Mouse (Mus musculus): ENCODE measurements around the gene Arl6ip4. TPM values are rescaled to one million over a fixed set of nuclear protein-coding genes. Genes with fewer than 3 reads are reported as not detected.
A peak's percentile ranks its signal among the peaks of the same experiment; 100 is the strongest.

The Arl6ip4 gene
- 12.7 and 19.6 TPM in 2 replicates for polyA plus RNA-seq (2012; rRNA removed)

GRCm38 (mm10) chr5:124115990-124116845 lies at the start of gene Arl6ip4:
Arl6ip4 (plus strand) TSS chr5:124116089.
- TF ChIP-seq CTCF (IDR thresholded peaks at IDR 0.05; ENCODE audit: extremely low read depth, insufficient read length, insufficient replicate concordance, low read depth, low read length) (peak; percentile 12; the same call in 1 of the 2 replicates), POLR2A (IDR thresholded peaks at IDR 0.05; ENCODE audit: low read depth, low read length) (peak; percentile 33; the same call in 1 of the 2 replicates)
- H3K4me1 ChIP-seq (ENCODE audit: control insufficient read depth, insufficient read depth, insufficient read length, low read length), result peaks cover 16% of the 10 kb centered on the region
- 0 out of 2 replicates have a peak within 1 kb of the TSS, but pooled peaks have one; percentile 37 for H3K27ac ChIP-seq (ENCODE audit: insufficient read depth, low read depth, low read length)
- H3K4me3 ChIP-seq (ENCODE audit: low read depth, low read length), result peak within 1 kb of the TSS; percentile 83
- peaks cover 11% of the 10 kb centered on the region; the same call in 1 of the 2 replicates for H3K36me3 ChIP-seq (ENCODE audit: control insufficient read depth, insufficient read depth, low read length)
- WGBS, result under 1% methylated on average over 64 of the region's 64 CpGs
- no peaks in the 10 kb centered on the region for H3K27me3 ChIP-seq (ENCODE audit: control insufficient read depth, insufficient read depth, low read length)

GRCm38 (mm10) chr5:124069657-124070056 lies 46.2 kb upstream of the Arl6ip4 start:
- no peak overlapping the region for H3K4me3 ChIP-seq (ENCODE audit: low read depth, low read length)
- H3K36me3 ChIP-seq (ENCODE audit: control insufficient read depth, insufficient read depth, low read length), result 0 out of 2 replicates have a peak, but pooled peaks cover 3% of the 10 kb centered on the region
- H3K27me3 ChIP-seq (ENCODE audit: control insufficient read depth, insufficient read depth, low read length), result no peaks in the 10 kb centered on the region
- WGBS, result 23% methylated on average over 3 of the region's 3 CpGs
- peaks cover 19% of the 10 kb centered on the region for H3K4me1 ChIP-seq (ENCODE audit: control insufficient read depth, insufficient read depth, insufficient read length, low read length)
- H3K27ac ChIP-seq (ENCODE audit: insufficient read depth, low read depth, low read length), result peak overlapping the region; percentile 80
- no peak for TF ChIP-seq POLR2A (IDR thresholded peaks at IDR 0.05; ENCODE audit: low read depth, low read length)
- TF ChIP-seq CTCF (IDR thresholded peaks at IDR 0.05; ENCODE audit: extremely low read depth, insufficient read length, insufficient replicate concordance, low read depth, low read length), result no peak

GRCm38 (mm10) chr5:124073682-124074081 lies 42.2 kb upstream of the Arl6ip4 start:
- no peak overlapping the region for H3K4me3 ChIP-seq (ENCODE audit: low read depth, low read length)
- 0 out of 2 replicates have a peak, but pooled peaks cover 3% of the 10 kb centered on the region for H3K36me3 ChIP-seq (ENCODE audit: control insufficient read depth, insufficient read depth, low read length)
- peaks cover 42% of the 10 kb centered on the region for H3K4me1 ChIP-seq (ENCODE audit: control insufficient read depth, insufficient read depth, insufficient read length, low read length)
- no peaks in the 10 kb centered on the region for H3K27me3 ChIP-seq (ENCODE audit: control insufficient read depth, insufficient read depth, low read length)
- no peak for TF ChIP-seq POLR2A (IDR thresholded peaks at IDR 0.05; ENCODE audit: low read depth, low read length)
- no peak for TF ChIP-seq CTCF (IDR thresholded peaks at IDR 0.05; ENCODE audit: extremely low read depth, insufficient read length, insufficient replicate concordance, low read depth, low read length)
- no peak overlapping the region for H3K27ac ChIP-seq (ENCODE audit: insufficient read depth, low read depth, low read length)
- WGBS, result 84% methylated on average over 9 of the region's 9 CpGs

- H3K4me3 ChIP-seq (ENCODE audit: low read depth, low read length), result no peak overlapping the region
- H3K36me3 ChIP-seq (ENCODE audit: control insufficient read depth, insufficient read depth, low read length), result 0 out of 2 replicates have a peak, but pooled peaks cover 3% of the 10 kb centered on the region
- TF ChIP-seq CTCF (IDR thresholded peaks at IDR 0.05; ENCODE audit: extremely low read depth, insufficient read length, insufficient replicate concordance, low read depth, low read length) (no peak), POLR2A (IDR thresholded peaks at IDR 0.05; ENCODE audit: low read depth, low read length) (no peak)
- no peak overlapping the region for H3K27ac ChIP-seq (ENCODE audit: insufficient read depth, low read depth, low read length)
- no peaks in the 10 kb centered on the region for H3K27me3 ChIP-seq (ENCODE audit: control insufficient read depth, insufficient read depth, low read length)
- 29% methylated on average over 10 of the region's 10 CpGs for WGBS
- H3K4me1 ChIP-seq (ENCODE audit: control insufficient read depth, insufficient read depth, insufficient read length, low read length), result peaks cover 39% of the 10 kb centered on the region
Measured at GRCm38 (mm10) chr5:124074845-124075307, 41.0 kb upstream of the Arl6ip4 start.

- TF ChIP-seq POLR2A (IDR thresholded peaks at IDR 0.05; ENCODE audit: low read depth, low read length), result no peak
- WGBS, result 71% methylated on average over 9 of the region's 9 CpGs
- peak overlapping the region; percentile 77 for H3K27ac ChIP-seq (ENCODE audit: insufficient read depth, low read depth, low read length)
Measured at GRCm38 (mm10) chr5:124075716-124076115, 40.2 kb upstream of the Arl6ip4 start.

GRCm38 (mm10) chr5:124076559-124076958 lies 39.3 kb upstream of the Arl6ip4 start:
- Histone ChIP-seq H3K36me3 (ENCODE audit: control insufficient read depth, insufficient read depth, low read length) (0 out of 2 replicates have a peak, but pooled peaks cover 3% of the 10 kb centered on the region), H3K27me3 (ENCODE audit: control insufficient read depth, insufficient read depth, low read length) (no peaks in the 10 kb centered on the region), H3K27ac (ENCODE audit: insufficient read depth, low read depth, low read length) (peak overlapping the region; percentile 77), H3K4me1 (ENCODE audit: control insufficient read depth, insufficient read depth, insufficient read length, low read length) (peaks cover 27% of the 10 kb centered on the region), H3K4me3 (ENCODE audit: low read depth, low read length) (no peak overlapping the region)
- 27% methylated on average over 9 of the region's 9 CpGs for WGBS
- no peak for TF ChIP-seq CTCF (IDR thresholded peaks at IDR 0.05; ENCODE audit: extremely low read depth, insufficient read length, insufficient replicate concordance, low read depth, low read length)
- TF ChIP-seq POLR2A (IDR thresholded peaks at IDR 0.05; ENCODE audit: low read depth, low read length), result no peak; the same call in 1 of the 2 replicates

More at GRCm38 (mm10) chr5:124075716-124076115, 40.2 kb upstream of the Arl6ip4 start:
- H3K27me3 ChIP-seq (ENCODE audit: control insufficient read depth, insufficient read depth, low read length), result no peaks in the 10 kb centered on the region
- H3K4me3 ChIP-seq (ENCODE audit: low read depth, low read length), result peak overlapping the region; percentile 4; the same call in 1 of the 2 replicates
- peaks cover 33% of the 10 kb centered on the region for H3K4me1 ChIP-seq (ENCODE audit: control insufficient read depth, insufficient read depth, insufficient read length, low read length)
- H3K36me3 ChIP-seq (ENCODE audit: control insufficient read depth, insufficient read depth, low read length), result 0 out of 2 replicates have a peak, but pooled peaks cover 3% of the 10 kb centered on the region

- WGBS, result 87% methylated on average over 13 of the region's 13 CpGs
- TF ChIP-seq POLR2A (IDR thresholded peaks at IDR 0.05; ENCODE audit: low read depth, low read length), result no peak
- no peak for TF ChIP-seq CTCF (IDR thresholded peaks at IDR 0.05; ENCODE audit: extremely low read depth, insufficient read length, insufficient replicate concordance, low read depth, low read length)
- H3K36me3 ChIP-seq (ENCODE audit: control insufficient read depth, insufficient read depth, low read length), result no peaks in the 10 kb centered on the region
- H3K27ac ChIP-seq (ENCODE audit: insufficient read depth, low read depth, low read length), result peak overlapping the region; percentile 77; the same call in 1 of the 2 replicates
- H3K4me3 ChIP-seq (ENCODE audit: low read depth, low read length), result no peak overlapping the region
- H3K4me1 ChIP-seq (ENCODE audit: control insufficient read depth, insufficient read depth, insufficient read length, low read length), result peaks cover 31% of the 10 kb centered on the region
- H3K27me3 ChIP-seq (ENCODE audit: control insufficient read depth, insufficient read depth, low read length), result no peaks in the 10 kb centered on the region
Measured at GRCm38 (mm10) chr5:124077241-124077640, 38.6 kb upstream of the Arl6ip4 start.
